Mouse (Mus musculus) testis, adult 2 months (tissue): ENCODE results near the gene Ksr1. TPM values are rescaled to one million over a fixed set of nuclear protein-coding genes. Genes with fewer than 3 reads are reported as not detected.

Experiments
- H3K27ac ChIP-seq: fragments of 200-500 bp; 2 replicates; pipeline ENCODE4 v1.5.1; 2012; ENCODE audit warnings: low read depth, low read length; ENCODE audit not compliant: control insufficient read depth, insufficient read depth
- H3K27me3 ChIP-seq: fragments of 200-500 bp; 2 replicates; pipeline ENCODE4 v1.6.1; 2012; ENCODE audit warnings: mild to moderate bottlenecking, low read length, moderate library complexity; ENCODE audit not compliant: control insufficient read depth, insufficient read depth
- H3K36me3 ChIP-seq: fragments of 200-500 bp; 2 replicates; pipeline ENCODE4 v1.6.1; 2012; ENCODE audit warnings: mild to moderate bottlenecking, low read length; ENCODE audit not compliant: control insufficient read depth, insufficient read depth
- H3K4me1 ChIP-seq: fragments of 200-500 bp; 2 replicates; pipeline ENCODE4 v1.6.1; 2012; ENCODE audit warnings: low read length; ENCODE audit not compliant: control insufficient read depth, insufficient read depth
- H3K4me3 ChIP-seq: fragments of 200-500 bp; 2 replicates; pipeline ENCODE4 v1.5.1; 2012; ENCODE audit warnings: low read depth, mild to moderate bottlenecking, low read length, moderate library complexity, mixed read lengths; ENCODE audit not compliant: control insufficient read depth
- CTCF ChIP-seq: fragments of 200-500 bp; IDR thresholded peaks from 2 replicates; pipeline ENCODE4 v1.5.1; 2012; ENCODE audit warnings: low read depth, mild to moderate bottlenecking, inconsistent platforms, low read length, moderate library complexity; ENCODE audit not compliant: control insufficient read depth, insufficient read depth, insufficient replicate concordance
- POLR2A ChIP-seq: fragments of 200-500 bp; IDR thresholded peaks from 2 replicates; pipeline ENCODE4 v1.6.1; 2012; ENCODE audit warnings: low read depth, mild to moderate bottlenecking, inconsistent platforms, low read length, moderate library complexity; ENCODE audit not compliant: control insufficient read depth
- polyA plus RNA-seq: library from polyadenylated mRNA; depleted of rRNA; stranded (reverse); fragments of >200 nt; gene quantifications from 2 replicates; pipeline ENCODE4 v1.2.3, GENCODE M21; 2012

The Ksr1 gene
- polyA plus RNA-seq, 1 experiment = 6.7 TPM

GRCm38 (mm10) chr11:79120087-79120486 is 26.1 kb downstream of the Ksr1 start:
- Histone ChIP-seq H3K4me3 (no peak overlapping the region), H3K4me1 (no peaks in the 10 kb centered on the region; the same call in 1 of the 2 replicates), H3K27me3 (no peaks in the 10 kb centered on the region), H3K36me3 (no peaks in the 10 kb centered on the region), H3K27ac (no peak overlapping the region)
- no peak for TF ChIP-seq CTCF
- no peak for TF ChIP-seq POLR2A

GRCm38 (mm10) chr11:79118918-79119377 is 27.3 kb downstream of the Ksr1 start:
- Histone ChIP-seq H3K4me1 (no peaks in the 10 kb centered on the region; the same call in 1 of the 2 replicates), H3K4me3 (no peak overlapping the region), H3K27me3 (no peaks in the 10 kb centered on the region), H3K36me3 (no peaks in the 10 kb centered on the region), H3K27ac (no peak overlapping the region)
- no peak for TF ChIP-seq POLR2A
- TF ChIP-seq CTCF = no peak

- no peak for TF ChIP-seq CTCF
- H3K36me3 ChIP-seq = no peaks in the 10 kb centered on the region
- no peak overlapping the region for H3K4me3 ChIP-seq
- no peaks in the 10 kb centered on the region for H3K27me3 ChIP-seq
- H3K27ac ChIP-seq = no peak overlapping the region
- no peaks in the 10 kb centered on the region; the same call in 1 of the 2 replicates for H3K4me1 ChIP-seq
These were observed 29.5 kb downstream of the Ksr1 start for GRCm38 (mm10) chr11:79116665-79117064.

- Histone ChIP-seq H3K27me3 (no peaks in the 10 kb centered on the region), H3K4me1 (no peaks in the 10 kb centered on the region; the same call in 1 of the 2 replicates), H3K27ac (no peak overlapping the region), H3K4me3 (no peak overlapping the region), H3K36me3 (no peaks in the 10 kb centered on the region)
- TF ChIP-seq CTCF (no peak), POLR2A (no peak)
These were observed 30.5 kb downstream of the Ksr1 start for GRCm38 (mm10) chr11:79115659-79116058.

- Histone ChIP-seq H3K27ac (no peak overlapping the region), H3K36me3 (no peaks in the 10 kb centered on the region), H3K27me3 (no peaks in the 10 kb centered on the region), H3K4me1 (no peaks in the 10 kb centered on the region; the same call in 1 of the 2 replicates), H3K4me3 (no peak overlapping the region)
- no peak for TF ChIP-seq POLR2A
- TF ChIP-seq CTCF = no peak
These were observed 32.1 kb downstream of the Ksr1 start for GRCm38 (mm10) chr11:79114061-79114460.

GRCm38 (mm10) chr11:79113397-79113796 is 32.8 kb downstream of the Ksr1 start:
- Histone ChIP-seq H3K4me3 (no peak overlapping the region), H3K27ac (no peak overlapping the region), H3K4me1 (no peaks in the 10 kb centered on the region; the same call in 1 of the 2 replicates), H3K36me3 (no peaks in the 10 kb centered on the region), H3K27me3 (no peaks in the 10 kb centered on the region)
- TF ChIP-seq CTCF (no peak), POLR2A (no peak)

GRCm38 (mm10) chr11:79112559-79113302 is 33.5 kb downstream of the Ksr1 start:
- TF ChIP-seq POLR2A (no peak), CTCF (no peak)
- Histone ChIP-seq H3K36me3 (no peaks in the 10 kb centered on the region), H3K4me1 (no peaks in the 10 kb centered on the region; the same call in 1 of the 2 replicates), H3K4me3 (no peak overlapping the region), H3K27ac (no peak overlapping the region), H3K27me3 (no peaks in the 10 kb centered on the region)
